Mouse (Mus musculus): ENCODE results near the gene Ddx39.

The Ddx39 gene

DNA sequence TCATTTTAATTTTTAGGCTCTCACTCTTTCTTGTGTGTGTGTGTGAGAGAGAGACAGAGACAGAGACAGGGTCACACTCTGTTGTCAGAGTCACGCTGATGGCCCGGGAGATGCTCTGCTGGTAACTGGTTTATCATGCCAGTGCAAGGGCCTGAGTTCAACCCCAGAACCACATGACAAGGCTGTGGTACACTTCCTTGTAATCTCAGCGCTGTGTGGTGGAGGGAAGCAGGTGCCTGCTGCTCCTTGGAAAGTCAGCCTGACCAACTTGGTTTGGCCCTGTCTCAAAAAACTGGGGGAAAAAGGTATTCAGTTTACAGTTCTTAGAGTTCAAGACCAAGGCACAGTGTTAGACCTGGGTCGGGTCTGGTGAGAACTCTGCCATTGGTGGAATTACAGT lies 52.5 kb downstream of the Ddx39 start:
- in situ Hi-C loops (cut with MseI, MboI) = no loop called here

DNA sequence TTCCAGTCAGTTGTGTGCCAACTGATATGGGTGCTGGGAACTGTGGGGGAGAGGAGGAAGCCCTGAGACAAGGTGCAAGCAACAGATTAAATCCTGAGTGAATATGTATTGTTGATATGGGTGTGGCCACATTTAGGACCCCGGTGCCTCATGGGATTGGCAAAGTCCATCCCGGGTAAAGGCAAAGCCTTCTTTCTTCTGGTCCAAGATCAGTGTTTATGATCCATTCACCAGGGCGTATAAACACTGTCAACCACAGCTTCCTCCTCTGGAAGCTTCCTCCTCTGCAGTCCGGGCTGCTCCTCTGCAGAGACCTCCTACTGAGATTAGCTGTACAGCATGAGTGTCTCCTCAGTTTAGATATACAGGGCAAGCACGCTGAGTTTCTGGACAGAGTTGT lies 53.5 kb downstream of the Ddx39 start:
- in situ Hi-C loops (cut with MseI, MboI) = no loop called here

DNA sequence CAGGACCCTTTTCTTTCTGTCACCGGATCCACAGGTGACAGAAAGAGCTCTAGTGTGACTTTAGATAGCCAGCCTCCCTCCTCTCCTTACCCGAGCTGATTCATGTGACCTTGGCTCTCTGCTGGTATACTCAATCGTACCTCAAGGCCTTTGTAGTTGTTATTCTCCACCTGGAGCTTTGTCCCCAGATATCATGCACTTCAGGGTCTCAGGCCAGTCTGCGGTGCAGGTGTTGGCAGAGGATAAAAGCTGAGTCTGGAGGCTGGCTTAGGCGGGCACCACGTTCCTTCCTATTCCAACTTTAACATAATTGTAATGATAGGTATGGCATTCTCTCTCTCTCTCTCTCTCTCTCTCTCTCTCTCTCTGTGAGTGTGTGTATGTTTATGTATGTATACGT lies 54.7 kb downstream of the Ddx39 start:
- in situ Hi-C loops (cut with MseI, MboI) = no loop called here

DNA sequence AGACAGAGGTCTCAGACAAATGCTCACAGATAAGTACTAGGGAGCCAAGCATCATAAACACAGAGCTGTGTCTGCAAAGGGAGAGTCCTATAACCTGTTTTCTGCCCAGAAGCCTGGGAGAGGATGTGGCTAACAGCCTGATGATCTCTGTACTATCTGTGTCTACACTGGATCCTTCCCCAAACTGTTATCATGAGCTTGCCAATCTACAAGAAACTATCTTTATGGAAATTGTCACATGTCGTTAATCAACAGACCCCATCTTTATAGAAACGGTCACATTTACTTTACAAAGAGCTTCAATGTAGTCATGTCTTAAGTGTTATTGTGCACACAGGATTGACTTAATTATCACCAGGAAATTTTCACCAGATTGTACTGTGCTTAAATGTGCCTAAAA lies 55.7 kb downstream of the Ddx39 start:
- in situ Hi-C loops (cut with MseI, MboI) = no loop called here

DNA sequence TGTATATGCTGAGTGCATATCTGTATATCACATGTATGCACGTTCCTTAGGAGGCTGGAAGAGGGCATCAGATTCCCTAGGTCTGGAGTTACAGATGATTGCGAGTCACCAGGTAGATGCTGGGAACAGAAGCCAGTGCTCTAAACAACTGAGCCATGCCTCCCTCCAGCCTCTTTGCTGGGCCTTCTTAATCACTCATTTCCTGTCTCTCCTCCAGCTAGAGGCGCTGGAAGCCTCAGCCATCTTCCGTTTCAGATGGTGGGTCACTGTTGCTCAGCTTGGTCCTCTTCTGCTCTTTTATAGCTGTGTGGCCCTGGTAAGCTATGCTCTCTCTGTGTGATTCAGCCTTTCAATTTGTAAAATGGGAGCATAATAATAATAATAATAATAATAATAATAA lies 56.8 kb downstream of the Ddx39 start:
- in situ Hi-C loops (cut with MseI, MboI) = no loop called here

- in situ Hi-C loops (cut with MseI, MboI) = no loop called here
These were observed 57.9 kb downstream of the Ddx39 start for GRCm38 (mm10) chr8:83772701-83773451.

DNA sequence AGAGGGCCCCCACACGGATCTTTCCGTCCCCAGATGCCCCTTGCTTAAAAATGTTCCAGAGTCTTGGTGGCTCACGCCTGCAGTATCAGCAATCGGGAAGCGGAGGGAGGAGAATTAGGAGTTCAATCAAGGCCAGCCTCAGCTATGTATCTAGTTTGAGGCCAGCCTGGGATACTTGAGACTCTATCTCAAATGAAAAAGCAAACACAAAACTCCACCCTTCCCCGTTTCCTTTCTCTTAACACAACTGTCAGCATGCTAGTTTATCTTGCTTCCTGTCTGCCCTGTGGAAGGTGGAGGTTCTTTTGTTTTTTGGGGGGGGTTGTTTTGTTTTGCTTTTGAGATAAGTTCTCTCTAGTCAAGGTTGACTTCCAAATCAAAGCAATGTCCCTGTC lies 58.5 kb downstream of the Ddx39 start:
- in situ Hi-C loops (cut with MseI, MboI) = no loop called here

DNA sequence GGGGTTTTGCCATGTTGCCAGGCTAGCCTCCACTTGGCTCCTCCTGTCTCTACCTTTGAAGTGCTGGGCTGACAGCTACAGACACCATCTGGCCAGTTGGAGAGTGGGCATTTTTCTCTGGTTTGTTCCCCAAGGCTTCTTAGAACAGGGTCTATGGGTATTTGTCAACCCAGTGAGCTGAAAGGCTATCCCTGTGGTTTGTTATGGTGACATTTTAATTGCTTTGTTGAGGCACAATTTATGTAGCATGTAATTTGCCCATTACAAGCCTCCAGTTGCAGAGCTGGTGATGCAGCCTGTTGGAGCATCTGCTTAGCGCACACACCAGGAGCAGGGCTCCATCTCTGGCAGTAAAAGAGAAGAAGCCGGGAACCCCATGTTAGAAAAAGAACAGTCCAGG lies 59.2 kb downstream of the Ddx39 start:
- in situ Hi-C loops (cut with MseI, MboI) = no loop called here
